Mouse (Mus musculus) urinary bladder, postnatal 36 days (tissue): ENCODE data around the gene Ggt7.
A peak's percentile ranks its signal among the peaks of the same experiment; 100 is the strongest.
"Not testable (repeated sequence)": the region's sequence is repeated elsewhere in the genome, so short reads cannot be mapped to it uniquely, and the experiment has no call there.

ENCODE experiments used
- DNase-seq, 2 experiments: peaks; one replicate each; pipeline ENCODE4 v3.0.0; 2022; ENCODE audit warnings: low spot score in 2 of 2, mixed read lengths in 1 of 2

Ggt7 gene

DNA sequence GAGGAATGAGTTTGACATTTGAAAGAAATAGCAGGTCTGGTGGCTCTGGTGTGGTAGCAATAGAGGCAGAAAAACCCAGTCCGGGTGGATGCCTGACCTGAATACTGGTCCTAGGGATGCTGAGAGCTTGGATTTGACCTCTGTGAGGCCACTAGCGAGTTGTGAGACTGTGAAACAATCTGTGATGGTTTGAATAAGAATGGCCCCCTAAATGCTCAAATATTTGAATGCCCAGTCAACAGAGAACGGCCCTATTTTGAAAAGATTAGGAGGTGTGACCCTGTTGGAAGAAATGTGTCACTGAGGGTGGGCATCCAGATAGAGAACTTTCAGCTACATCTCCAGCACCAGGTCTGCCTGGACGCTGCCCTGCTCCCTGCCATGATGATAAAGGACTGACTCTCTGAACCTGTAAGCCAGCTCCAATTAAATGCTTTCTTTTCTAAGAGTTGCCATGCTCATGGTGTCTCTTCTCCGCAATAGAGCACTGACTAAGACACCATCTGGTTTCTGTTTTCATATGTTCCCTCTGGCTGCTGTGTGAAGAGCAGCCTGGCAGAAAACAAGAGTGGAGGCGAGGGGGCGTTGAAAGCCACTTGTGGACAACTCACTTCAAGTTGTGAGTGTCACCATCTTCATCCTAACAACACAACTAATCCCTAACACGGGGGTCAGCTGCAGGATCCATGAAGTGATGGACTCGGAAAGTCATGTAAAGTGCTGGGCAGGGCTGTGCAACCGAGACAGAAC lies 10.1 kb downstream of the Ggt7 start:
- no peak for DNase-seq

DNA sequence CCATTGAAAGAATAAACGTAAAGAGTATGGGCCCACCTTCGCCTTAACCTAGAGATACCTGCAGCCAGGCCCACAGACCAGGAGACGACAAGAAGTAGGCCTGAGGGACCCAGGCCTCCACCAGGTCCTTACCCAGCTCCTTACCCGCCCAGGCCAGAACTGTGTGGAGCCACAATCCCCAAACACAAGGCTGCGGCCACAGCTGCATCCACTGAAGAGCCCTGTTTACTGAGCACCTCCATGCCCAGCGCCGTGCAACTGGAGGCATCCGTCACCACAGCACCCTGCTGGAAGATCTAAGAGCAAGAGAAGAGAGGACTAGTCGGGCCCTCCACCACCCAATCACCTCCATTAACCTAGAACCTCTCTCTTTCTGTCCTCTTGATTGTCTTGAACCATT lies 12.2 kb downstream of the Ggt7 start:
- no peak for DNase-seq

DNA sequence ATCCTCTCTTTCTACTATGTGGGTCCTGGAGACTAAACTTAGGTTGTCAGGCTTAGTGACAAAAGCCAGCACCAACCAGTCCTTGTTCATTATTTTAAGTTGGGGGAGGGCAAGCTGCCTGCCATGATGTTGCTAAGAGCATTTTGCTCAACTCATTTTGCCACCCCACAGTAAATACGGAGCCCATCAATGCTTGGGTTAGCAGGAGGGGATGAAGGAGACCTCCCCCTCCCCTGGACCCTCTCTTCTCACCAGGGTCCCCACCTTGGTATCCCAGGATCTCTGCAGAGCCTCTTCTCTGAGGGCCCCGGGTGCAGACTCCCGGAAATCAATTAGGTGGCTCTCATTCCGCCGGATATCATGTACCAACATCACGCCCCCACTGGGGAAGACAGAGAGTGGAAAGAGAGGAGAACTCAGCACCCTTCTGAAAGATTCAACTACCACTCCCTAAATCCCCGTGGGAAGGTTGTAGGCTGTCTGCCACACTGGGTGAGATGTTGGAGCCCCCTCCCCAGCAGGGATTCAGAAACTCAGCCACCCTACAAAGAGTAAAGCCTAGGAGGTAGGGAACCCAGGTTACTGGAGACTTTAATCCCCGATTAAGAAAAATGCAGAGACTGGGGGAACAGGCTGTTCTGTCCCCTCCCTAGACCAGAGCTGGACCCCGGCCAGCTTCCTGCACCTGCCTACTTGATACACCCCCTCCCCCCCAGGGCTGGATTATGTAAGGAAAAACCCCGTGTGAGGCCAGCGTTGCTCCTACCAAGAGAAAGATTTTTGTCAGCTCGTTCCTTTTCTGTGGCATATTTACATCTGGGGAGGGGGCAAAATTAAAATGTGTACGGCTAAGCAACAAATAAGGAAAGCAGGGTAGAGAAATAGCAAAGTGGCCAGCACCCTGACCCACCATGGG lies 13.3 kb downstream of the Ggt7 start:
- DNase-seq: no peak

DNA sequence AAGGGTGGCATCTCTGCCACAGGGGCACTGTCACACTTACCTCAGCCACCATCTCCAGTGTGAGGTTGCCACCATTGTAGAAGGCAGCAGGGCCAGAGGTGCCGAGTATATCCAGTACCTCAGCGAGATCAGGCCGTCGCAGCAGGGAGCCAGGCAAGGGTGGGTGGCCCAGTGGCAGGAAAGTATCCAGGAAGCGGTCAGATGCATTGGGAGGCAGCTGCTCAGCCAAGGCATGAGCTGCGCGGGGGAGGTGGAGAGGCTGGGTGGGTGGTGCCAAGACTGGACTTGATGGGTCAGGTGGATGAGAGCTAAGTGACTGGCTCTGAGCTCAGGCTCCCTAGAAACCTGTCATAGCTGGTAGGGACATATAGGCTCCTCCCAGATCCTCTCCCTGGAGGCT lies 15.4 kb downstream of the Ggt7 start:
- no peak for DNase-seq

DNA sequence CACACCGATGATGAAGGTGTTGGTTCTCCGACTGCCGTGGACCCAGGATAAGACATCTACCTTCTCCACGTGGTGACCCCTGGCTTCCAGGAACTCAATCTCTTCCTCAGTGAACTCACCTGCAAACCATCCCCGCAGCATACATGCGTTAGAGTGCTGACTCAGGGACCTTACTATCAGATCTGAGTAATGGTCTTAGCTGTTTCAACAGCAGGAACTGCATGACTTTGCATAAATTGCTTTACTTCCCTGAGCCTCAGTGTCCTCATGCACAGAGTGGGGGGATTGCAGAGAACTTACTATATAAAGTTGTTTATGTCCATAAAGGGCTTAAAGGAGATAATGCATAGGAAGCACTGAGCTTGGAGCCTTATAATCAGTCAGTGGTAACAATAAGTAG lies 27.0 kb downstream of the Ggt7 start:
- DNase-seq: no peak

DNA sequence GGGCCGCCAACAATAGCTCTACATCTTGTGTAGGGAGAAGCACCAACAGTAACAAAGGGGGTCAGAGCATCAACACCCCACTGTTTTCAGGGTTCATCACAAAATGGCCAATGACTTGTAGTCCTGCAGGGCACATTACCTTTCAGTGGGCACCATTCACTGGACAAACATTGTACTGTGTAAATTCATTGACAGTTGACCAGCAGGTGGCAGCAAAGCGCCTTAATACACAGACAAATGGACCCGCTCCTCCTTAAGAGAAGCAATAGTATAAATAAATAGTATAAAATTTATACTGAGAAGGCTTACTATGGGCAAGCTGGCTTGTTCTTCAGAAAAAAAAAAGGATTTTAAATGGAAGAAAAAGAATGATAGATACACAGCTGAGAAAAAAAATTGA lies 36.0 kb downstream of the Ggt7 start:
- DNase-seq: peak in 1 of 2 experiments; percentile 41

DNA sequence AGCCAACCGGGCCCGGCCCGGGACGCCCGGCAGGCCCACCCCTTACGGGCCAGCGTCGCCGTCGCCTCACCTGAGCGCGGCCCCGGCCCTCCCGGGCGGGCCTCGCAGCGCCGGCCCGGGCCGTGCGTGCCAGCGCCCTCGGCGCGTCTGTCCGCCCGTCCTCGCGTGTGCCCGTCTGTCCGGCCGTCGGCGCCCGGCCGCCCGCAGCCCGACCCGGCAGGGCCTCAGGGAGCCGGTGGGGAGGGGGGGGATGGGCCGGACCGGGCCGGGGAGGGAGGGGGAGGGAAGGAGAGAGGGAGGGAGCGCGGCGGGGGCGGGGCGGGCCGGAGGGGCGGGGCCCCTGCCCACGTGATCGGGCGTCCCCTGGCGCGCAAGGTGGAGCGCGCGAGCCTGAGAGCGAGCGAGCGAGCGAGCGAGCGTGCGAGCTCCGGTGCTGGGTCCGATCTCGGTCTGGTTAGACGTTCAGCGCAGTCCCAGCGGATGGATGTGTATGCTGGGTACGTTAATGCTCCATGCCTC lies 44.4 kb downstream of the Ggt7 start, which contains the start of gene Ncoa6:
TSS of gene Ncoa6 (minus strand) at position 325 of the 519 bp plus-strand sequence.
- peak; percentile 37 to 57 for DNase-seq

DNA sequence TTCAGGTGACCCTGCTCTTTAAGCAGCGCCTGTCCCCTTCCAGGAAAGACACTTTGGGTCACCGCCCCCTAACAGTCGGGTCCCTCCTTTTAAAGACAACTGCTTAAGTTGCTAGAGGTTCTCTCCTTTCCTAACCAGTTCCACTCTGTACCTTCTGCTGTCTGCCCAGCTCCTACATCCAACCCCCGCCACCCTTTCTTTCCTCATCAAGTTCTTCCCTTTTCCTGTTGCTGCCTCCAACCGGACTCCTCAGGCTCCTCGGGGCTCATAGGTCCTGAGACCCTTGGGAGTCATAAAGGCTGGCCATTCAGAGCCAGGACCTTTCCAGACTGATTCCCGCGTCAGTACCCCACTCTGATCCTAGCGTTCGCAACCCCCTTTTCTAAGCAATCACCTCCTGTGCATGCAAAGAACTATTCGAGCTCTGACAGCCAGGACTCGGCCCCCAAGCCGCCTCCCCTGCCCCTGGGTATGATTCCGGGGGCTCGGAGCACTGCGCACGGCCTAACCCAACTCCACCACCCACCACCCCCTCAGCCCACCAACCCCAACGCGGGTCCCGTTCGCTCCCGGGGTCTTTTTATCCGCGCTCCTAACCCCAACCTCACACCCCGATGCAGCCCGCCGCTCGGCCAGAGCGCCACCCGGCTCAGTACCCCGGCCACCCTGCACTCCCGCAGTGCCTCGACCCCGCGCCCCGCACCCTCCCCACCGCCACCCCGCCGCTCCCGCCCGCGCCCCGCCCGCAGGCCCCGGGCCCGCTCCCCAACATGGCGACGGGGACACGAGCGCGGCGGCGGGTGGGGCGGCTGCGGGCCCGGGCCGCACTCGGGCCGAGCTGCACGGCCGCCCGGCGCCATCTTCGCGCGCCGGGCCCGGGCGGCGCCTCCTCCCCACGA lies 45.1 kb downstream of the Ggt7 start:
- DNase-seq: peak; percentile 38 to 39

DNA sequence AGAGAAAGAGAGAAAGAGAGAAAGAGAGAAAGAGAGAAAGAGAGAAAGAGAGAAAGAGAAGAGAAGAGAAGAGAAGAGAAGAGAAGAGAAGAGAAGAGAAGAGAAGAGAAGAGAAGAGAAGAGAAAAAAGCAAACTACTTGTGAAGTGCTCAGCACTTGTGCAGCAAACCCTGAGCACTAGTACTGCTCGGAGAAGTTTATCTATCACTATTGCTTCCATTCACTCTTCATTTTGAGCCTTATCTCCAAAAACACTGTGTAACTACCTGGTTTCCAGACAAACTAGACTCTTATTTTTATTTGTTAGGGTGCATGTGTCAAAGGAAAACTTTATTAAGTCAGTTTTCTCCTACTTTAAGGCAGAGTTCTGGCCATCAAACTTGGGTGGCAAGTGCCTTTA lies 51.2 kb downstream of the Ggt7 start:
- DNase-seq: no peak

DNA sequence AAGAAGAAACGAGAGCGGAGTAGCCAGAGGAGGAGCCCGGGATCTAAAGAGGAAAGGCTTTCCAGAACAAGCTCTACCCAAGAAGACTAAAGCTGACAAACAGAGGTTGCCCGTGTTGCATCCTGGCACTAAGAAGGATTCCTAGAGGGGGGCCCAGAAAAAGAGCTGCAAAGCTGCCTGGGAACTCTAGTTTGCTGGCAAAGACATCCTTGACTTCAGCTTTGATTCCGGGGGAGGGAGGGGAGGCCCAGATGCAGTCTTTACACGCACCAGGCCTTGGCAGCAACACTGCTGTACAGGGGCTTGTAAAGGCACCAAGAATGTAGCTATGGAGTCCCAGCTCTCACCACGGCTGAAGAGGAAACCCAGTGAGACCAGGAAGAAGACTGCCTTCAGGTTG lies 64.4 kb downstream of the Ggt7 start:
- DNase-seq: no peak

DNA sequence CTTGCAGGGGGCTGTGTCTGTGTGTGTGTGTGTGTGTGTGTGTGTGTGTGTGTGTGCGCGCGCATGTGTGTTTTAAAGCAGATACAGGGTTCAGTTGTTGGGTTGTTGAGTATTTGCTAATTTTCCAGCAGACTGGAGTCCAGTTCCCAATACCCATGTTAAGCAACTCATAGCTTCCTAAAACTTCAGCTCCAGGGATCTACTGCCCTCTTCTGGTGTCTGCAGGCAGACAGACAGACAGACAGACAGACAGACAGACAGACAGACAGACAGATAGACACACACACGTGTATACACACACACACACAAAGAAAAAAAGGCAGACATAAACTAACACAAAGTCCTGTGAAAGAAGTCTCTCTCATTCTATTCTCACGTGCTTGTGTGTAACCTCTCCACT lies 66.8 kb downstream of the Ggt7 start:
- DNase-seq: no peak

DNA sequence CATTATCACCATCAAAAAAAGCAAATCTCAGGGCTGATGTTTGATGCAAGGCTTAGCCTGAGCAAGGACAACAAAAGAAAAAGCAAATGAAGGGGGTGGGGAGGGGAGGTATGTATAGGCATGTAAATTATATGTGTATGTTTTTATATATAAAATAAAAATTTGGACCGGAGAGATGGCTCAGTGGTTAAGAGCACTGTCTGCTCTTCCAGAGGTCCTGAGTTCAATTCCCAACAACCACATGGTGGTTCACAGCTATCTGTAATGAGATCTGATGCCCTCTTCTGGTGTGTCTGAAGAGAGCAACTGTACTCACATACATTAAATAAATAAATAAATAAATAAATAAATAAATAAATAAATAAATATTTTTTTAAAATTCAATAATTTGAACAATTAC lies 70.1 kb downstream of the Ggt7 start:
- not testable (repeated sequence) for DNase-seq

DNA sequence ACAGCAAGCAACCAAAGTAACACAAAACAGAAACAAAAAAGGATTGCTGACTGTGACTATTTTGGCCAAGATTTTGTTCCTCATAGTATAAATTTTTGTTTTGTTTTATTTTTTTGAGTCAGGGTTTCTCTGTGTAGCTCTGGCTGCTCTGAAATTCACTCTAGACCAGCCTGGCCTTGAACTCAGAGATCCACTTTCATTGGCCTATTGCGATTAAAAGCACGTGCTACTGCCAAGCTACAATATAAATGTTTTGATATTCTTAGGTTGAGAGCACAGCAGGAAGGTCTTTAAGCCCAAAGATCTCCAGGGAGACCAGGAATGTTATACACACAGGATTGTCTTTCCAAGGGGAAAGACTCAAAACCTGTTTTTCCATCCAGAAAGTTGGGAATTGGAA lies 74.6 kb downstream of the Ggt7 start:
- DNase-seq: no peak

DNA sequence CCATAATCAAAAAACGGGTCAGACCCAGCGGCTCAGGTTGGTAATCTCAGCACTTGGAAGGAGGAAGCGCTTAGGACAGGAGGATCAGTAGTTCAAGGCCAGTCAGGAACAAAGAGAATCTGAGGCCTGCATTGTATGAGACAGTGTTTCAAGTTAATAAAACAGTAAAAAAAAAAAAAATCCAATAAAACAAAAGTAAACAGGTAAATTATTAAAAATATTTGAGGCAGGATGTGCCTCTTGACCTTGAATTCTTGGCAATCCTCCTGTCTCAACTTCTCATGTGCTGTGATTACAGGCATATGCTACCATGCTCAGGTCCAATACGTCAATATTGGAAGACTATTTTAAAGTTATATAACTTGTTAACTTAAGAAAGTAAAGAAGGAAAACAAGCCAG lies 75.1 kb downstream of the Ggt7 start:
- no peak for DNase-seq
